14 mouse cellular contexts compared by ENCODE assay signal in the genomic region with DNA sequence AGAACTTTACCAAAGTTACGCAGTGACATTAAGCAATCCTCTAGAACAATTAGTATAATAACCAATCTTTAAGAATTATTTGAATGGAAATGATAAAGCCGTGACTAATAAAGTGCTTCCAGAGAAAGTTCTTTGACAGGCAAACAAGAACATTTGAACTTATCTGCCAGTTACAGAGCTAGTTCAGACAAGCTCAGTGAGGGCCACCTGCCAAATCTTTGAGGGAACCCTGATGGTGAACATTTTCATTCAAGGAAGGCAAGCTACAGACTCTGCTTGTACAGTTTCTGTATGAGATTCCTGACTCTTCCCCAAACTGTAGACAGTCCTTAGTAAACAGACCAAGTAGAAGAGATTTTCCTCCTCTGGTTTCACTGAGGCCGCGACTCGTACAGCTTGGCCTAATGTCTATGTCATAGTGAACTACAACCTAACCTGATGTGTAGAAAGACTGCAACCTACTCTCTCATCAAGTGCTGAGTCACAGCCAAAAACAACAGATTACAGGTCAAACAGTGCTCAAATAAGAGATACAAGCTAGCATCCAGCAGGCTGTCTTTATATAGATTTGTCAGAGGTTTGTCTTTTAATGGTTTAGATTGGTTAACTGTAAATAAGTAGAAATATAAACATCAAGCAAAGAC.
A peak's percentile ranks its signal among the peaks of the same experiment; 100 is the strongest.
DNase-seq lines count a peak whose midpoint lies in the region; ATAC-seq lines count a peak whose summit lies in the region.
"Had no signal": no experiment of that assay in that cellular context is flagged by ENCODE, and none has a peak within 500 bp of the region (broad histone marks: within the 10 kb centered on the region; RNA-seq: fewer than 3 reads in every experiment).

No protein-coding gene starts in this region.

- peaks cover 3% of the 10 kb centered on the region for H3K4me1 ChIP-seq in heart, embryonic 16.5 days (ENCODE audit: control insufficient read depth, insufficient read depth, low read length)
- H3K4me1 ChIP-seq in heart, embryonic 12.5 days (replicated peaks) = peaks cover 10% of the 10 kb centered on the region; the same call in 1 of the 2 replicates
- H3K4me1 ChIP-seq in stomach, embryonic 15.5 days = peaks cover 12% of the 10 kb centered on the region

- no peak overlapping the region for H3K4me2 ChIP-seq in heart, embryonic 16.5 days (ENCODE audit: low read depth, low read length)
- H3K4me2 ChIP-seq in heart, embryonic 12.5 days = no peak overlapping the region
- H3K4me2 ChIP-seq in stomach, embryonic 15.5 days = no peak overlapping the region
- H3K4me2 ChIP-seq: limb, embryonic 15.5 days had no signal

- no peaks in the 10 kb centered on the region for H3K36me3 ChIP-seq in heart, embryonic 16.5 days (ENCODE audit: control insufficient read depth, insufficient read depth)
- 0 out of 2 replicates have a peak, but pooled peaks cover 4% of the 10 kb centered on the region for H3K36me3 ChIP-seq in heart, embryonic 12.5 days
- no peaks in the 10 kb centered on the region for H3K36me3 ChIP-seq in stomach, embryonic 15.5 days
- H3K36me3 ChIP-seq: limb, embryonic 15.5 days had no signal

- 72% methylated on average over 5 of the region's 5 CpGs for WGBS in heart, embryonic 16.5 days
- WGBS in heart, embryonic 12.5 days = 88% methylated on average over 5 of the region's 5 CpGs
- 67% methylated on average over 5 of the region's 5 CpGs for WGBS in stomach, embryonic 15.5 days

- H3K27ac ChIP-seq in heart, embryonic 16.5 days (ENCODE audit: low read length) = no peak overlapping the region
- no peak overlapping the region for H3K27ac ChIP-seq in heart, embryonic 12.5 days (ENCODE audit: poor library complexity, severe bottlenecking)
- H3K27ac ChIP-seq in stomach, embryonic 15.5 days = 0 out of 2 replicates have a peak overlapping the region, but pooled peaks have one; percentile 23
- H3K27ac ChIP-seq: limb, embryonic 15.5 days had no signal

- H3K27me3 ChIP-seq in heart, embryonic 16.5 days (ENCODE audit: control insufficient read depth, insufficient read depth, low read length) = no peaks in the 10 kb centered on the region
- no peaks in the 10 kb centered on the region for H3K27me3 ChIP-seq in heart, embryonic 12.5 days (replicated peaks)
- no peaks in the 10 kb centered on the region for H3K27me3 ChIP-seq in stomach, embryonic 15.5 days (replicated peaks)
- H3K27me3 ChIP-seq: limb, embryonic 15.5 days had no signal

- H3K9ac ChIP-seq in heart, embryonic 16.5 days (ENCODE audit: low read length) = no peak overlapping the region
- H3K9ac ChIP-seq in heart, embryonic 12.5 days = no peak overlapping the region
- H3K9ac ChIP-seq in stomach, embryonic 15.5 days = no peak overlapping the region
- H3K9ac ChIP-seq: limb, embryonic 15.5 days had no signal

- no peak overlapping the region for H3K4me3 ChIP-seq in heart, embryonic 16.5 days (ENCODE audit: low read length)
- H3K4me3 ChIP-seq in heart, embryonic 12.5 days = no peak overlapping the region
- H3K4me3 ChIP-seq in stomach, embryonic 15.5 days (replicated peaks) = no peak overlapping the region
- H3K4me3 ChIP-seq: erythroblast, embryonic 14.5 days; limb, embryonic 15.5 days had no signal

- DNase-seq in urinary bladder, postnatal 14 days (ENCODE audit: low spot score) = peak; percentile 77
- no peak for DNase-seq in urinary bladder, postnatal 4 days (ENCODE audit: low spot score in 2 of 2)
- DNase-seq in heart, postnatal 14 days = peak; percentile 45 to 64
- DNase-seq in T-cell, adult 2 months (ENCODE audit: low spot score) = no peak
- no peak for DNase-seq in B cell, adult 2 months
- DNase-seq: cerebellum, adult 2 months; gastrocnemius, postnatal 14 days; kidney, adult 11 months had no signal

- H3K9me3 ChIP-seq in heart, embryonic 16.5 days (replicated peaks; ENCODE audit: control insufficient read depth, low read length) = no peaks in the 10 kb centered on the region
- H3K9me3 ChIP-seq in heart, embryonic 12.5 days (replicated peaks) = no peaks in the 10 kb centered on the region
- no peaks in the 10 kb centered on the region for H3K9me3 ChIP-seq in stomach, embryonic 15.5 days
- H3K9me3 ChIP-seq: limb, embryonic 15.5 days had no signal

- 0 out of 2 replicates have a peak, but pooled peaks have one; percentile 18 for ATAC-seq in heart, embryonic 16.5 days (replicated peaks; ENCODE audit: extremely low read depth, insufficient read depth, low FRiP score)
- ATAC-seq in heart, embryonic 12.5 days (ENCODE audit: insufficient number of reproducible peaks, low FRiP score) = no peak
- no peak for ATAC-seq in stomach, embryonic 15.5 days (ENCODE audit: insufficient read depth, low FRiP score, low read depth)
- ATAC-seq: midbrain, embryonic 16.5 days had no signal

- intact Hi-C loops in heart, postnatal 14 days (cut with DNase I) = no loop called here

Comparison
In these comparisons a context has a peak if more than half of its experiments do, and no peak if none do; other contexts are left out.
1. DNase-seq: peak in urinary bladder, postnatal 14 days (single experiment) and heart, postnatal 14 days (2 of 2); none in urinary bladder, postnatal 4 days (0 of 2), T-cell, adult 2 months (single experiment) and B cell, adult 2 months (0 of 2).